Mouse (Mus musculus): Measurements from ENCODE around the gene Gm9747.

The Gm9747 gene

DNA sequence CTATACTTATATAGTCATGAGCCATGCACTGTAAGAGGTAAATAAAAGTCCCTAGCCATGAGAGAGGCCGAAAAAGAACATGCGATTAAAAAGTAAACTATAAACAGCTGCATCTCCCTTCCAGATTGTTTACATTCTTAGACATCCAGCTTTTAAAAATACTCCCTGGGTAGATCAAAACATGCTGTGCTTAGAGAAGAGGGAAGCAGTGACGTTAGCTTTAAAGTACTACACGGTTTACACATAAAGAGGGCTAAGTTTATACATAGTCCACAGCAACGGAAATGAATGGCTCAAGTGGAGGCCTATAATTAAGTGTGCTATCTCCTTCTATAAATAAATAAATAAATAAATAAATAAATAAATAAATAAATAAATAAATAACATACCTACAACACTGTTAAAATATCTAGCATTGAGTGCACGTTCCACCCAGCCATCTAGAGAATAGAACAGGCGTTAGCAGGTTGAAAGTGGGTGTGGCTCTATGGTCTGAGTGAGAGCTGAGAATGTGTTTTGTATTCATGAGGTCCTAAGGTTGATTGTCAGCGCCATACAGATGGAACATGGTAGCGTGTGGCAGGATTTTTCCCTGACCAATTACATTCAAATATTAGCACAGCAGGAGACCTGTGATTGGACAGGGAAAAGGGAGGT lies 21.0 kb downstream of the Gm9747 start:
- DNase-seq (ENCODE audit: low read depth, low spot score), result no peak

DNA sequence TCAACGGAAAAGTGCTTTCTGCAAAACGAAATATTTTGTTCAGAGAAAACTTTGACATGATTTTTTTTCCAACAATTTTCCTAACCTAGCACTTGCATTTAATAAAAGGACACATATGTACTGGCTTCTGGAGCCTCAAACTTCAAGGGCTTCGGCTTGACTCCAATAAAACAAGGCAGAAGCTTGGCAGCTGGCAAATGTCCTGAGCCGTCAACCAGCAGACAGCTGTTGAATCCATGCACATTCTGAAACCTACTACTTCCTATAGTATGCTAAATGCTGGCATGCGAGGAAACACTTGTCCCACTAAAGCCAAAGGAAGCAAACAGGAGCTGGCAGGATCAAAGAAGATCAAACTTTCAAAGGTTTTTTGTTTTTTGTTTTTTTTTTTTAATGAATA lies 24.5 kb downstream of the Gm9747 start:
- no peak for DNase-seq (ENCODE audit: low read depth, low spot score)

DNA sequence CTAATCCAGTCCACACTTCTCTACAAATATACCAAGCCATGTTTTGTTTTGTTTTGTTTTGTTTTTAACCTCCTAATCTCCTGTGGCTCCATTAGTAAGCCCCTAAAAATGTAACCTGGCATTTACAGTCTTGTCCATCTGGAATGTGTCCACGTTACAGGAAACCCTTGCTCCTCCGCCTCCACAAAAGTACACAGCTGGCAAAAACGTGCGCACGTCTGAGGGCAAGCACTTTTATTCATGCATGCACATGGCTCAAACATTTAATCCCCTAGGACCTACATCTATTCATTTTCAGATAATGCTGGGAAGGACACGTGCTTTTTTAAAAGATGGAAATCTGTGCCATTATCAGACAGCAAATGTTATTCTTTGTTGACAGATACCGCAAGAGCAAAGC lies 25.4 kb downstream of the Gm9747 start:
- DNase-seq (ENCODE audit: low read depth, low spot score), result no peak

DNA sequence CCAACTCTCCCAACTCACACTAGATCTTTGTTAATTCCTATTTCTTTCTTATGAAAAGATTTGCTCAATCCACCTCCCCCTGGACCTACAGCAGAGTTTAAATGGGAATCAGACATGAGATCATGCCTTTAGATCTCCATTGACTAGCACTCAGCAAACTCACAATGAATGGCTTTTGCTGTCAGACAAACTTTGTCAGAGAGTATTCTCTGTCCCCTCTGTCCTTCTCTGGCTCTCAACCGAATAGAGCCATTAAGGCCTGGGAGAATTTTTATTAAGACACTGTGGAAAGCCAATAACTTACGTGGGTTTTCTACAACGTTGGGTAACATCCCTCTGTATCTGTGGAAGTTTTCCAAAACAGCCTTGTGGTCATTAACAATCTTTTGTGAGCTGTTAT lies 27.1 kb downstream of the Gm9747 start:
- DNase-seq (ENCODE audit: low read depth, low spot score), result no peak

- DNase-seq (ENCODE audit: low read depth, low spot score), result no peak
Observed at GRCm38 (mm10) chr1:82261053-82261618, 28.2 kb downstream of the Gm9747 start.

GRCm38 (mm10) chr1:82261638-82262037 lies 28.7 kb downstream of the Gm9747 start:
- no peak for DNase-seq (ENCODE audit: low read depth, low spot score)

GRCm38 (mm10) chr1:82262331-82262730 lies 29.4 kb downstream of the Gm9747 start:
- no peak for DNase-seq (ENCODE audit: low read depth, low spot score)

GRCm38 (mm10) chr1:82267547-82267946 lies 34.6 kb downstream of the Gm9747 start:
- DNase-seq (ENCODE audit: low read depth, low spot score), result no peak

DNA sequence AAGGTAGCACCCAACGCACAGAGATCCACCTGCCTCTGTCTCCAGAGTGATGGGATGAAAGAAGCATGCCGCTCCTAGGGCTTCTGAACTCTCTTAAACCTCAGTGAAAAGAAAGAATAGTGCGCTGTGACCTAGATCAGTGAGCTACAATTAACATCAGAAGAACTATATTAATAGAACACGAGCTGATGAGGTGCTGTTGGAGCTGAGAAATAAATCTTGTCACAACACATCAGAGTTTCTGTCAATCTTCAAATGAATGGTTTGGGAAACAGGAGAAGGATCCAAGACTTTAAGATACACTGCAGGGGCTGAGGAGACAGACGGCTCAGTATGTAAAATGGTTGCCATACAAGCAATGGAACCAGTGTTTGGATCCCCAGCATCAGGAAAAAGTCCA lies 39.3 kb downstream of the Gm9747 start:
- DNase-seq (ENCODE audit: low read depth, low spot score), result no peak

DNA sequence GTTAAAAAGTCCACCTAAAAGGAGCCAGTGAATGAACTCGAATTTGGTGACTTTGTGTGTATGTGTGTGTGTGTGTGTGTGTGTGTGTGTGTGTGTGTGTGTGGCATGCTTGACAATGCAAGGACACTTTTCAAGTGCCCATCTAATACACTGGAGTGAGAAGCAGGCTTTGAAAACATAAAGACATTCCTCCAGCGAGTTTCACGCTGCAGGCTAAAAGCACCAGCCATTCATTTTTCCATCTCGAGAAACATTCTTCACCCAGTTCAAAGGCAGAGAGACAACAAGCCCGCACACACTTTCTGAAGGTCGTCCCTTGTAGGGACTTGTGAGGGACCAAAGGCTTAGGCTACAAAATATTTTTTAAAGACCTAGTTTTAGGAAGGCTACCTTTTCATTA lies 40.6 kb downstream of the Gm9747 start:
- no peak for DNase-seq (ENCODE audit: low read depth, low spot score)

- no peak for DNase-seq (ENCODE audit: low read depth, low spot score)
Observed at GRCm38 (mm10) chr1:82274361-82274760, 41.4 kb downstream of the Gm9747 start.

DNA sequence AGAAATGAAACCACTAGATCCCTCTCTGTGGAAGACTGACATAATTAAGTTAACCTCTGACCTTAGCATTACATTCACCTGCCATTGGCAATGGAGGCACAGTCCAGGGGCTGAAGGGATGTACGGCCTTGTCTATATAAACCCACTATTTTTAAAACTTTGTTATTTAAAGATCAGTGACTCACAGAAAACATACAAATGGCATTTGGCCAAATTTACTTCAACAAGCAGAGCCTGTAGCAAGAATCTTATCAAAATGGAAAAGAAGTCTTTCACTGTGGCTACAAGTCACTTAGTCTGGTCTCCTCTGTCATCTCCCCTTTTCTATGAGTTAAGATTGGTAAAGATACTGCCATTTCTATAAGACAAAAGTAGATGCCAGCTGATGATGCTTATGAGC lies 46.9 kb downstream of the Gm9747 start:
- DNase-seq (ENCODE audit: low read depth, low spot score), result no peak

DNA sequence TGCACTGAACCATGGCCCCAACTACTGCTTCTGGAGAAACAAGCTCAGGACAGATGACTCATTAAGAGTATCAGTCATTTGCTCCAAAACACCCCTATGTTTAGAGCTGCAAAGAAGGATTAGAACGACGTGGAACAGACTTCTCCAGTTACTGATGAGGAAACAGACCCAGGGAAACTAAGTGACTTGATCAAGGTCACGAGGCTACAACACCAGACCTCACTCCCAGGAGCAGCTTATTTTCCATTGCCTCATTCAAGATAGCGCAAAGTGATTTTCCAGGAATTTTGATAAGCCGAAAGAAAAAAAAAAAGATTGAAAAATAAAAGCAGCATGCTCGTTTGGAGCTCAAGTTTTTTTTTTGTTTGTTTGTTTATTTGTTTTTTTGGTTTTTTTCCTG lies 48.9 kb downstream of the Gm9747 start:
- no peak for DNase-seq (ENCODE audit: low read depth, low spot score)

GRCm38 (mm10) chr1:82282992-82283611 lies 50.2 kb downstream of the Gm9747 start:
- DNase-seq (ENCODE audit: low read depth, low spot score), result peak; percentile 91

DNA sequence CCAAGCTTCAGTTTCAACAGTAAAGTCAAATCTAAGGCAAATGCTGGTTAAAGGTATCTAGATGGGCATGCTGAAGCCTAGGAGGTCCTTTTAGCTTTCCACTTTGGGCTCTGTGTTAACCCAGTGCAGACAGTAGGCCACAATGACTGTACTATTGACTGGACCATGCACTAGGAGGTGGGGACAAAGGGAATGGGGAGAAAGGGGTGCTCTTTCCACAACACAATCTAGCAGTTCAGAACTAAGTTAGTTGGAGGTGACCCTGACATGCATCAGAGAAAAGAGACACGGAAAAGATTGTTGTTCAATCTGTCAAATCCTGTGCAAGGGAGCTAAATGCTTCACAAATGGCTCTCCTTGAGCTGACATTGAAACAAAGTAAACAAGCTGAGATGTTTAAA lies 51.0 kb downstream of the Gm9747 start:
- DNase-seq (ENCODE audit: low read depth, low spot score), result no peak

- DNase-seq (ENCODE audit: low read depth, low spot score), result no peak
Observed at GRCm38 (mm10) chr1:82284403-82284802, 51.5 kb downstream of the Gm9747 start.
